In the genomic region with DNA sequence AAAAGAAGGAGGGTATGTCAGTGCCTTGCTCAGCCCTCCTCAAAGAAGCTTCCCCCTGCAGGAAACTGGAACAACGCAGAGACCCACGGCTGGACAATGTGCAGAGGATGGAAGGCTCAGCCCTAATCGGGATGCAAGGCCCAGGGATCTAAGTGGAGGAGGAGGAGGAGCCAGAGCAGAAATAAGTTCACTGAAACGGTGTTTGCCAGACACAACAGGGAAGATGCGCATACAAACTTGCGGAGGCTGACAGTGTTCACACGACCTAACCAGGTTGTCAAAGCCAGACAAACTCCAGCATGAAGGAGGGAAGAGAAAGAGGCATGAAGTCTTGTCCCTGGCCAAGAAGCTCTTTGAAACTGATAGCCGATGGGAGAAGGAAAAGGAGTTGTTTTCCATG, we compare ENCODE assay signal across 27 mouse cellular contexts.
"Had no signal": no experiment of that assay in that cellular context is flagged by ENCODE, and none has a peak within 500 bp of the region (broad histone marks: within the 10 kb centered on the region; RNA-seq: fewer than 3 reads in every experiment).

No protein-coding gene starts in this region.

- DNase-seq: cerebellum, adult 9-11 months; cerebellum, postnatal 10 days; cerebellum, postnatal 14 days; cerebellum, postnatal 25 days; embryo, embryonic 11 days; forebrain, postnatal 0 days; gastrocnemius, adult 2 months; gastrocnemius, postnatal 10 days; gastrocnemius, postnatal 14 days; gastrocnemius, postnatal 25 days; gastrocnemius, postnatal 36 days; heart, adult 11 months; heart, adult 18-20 months; heart, adult 2 months had no signal

- H3K27ac ChIP-seq: embryonic facial prominence, embryonic 10.5 days; embryonic facial prominence, embryonic 12.5 days; embryonic facial prominence, embryonic 13.5 days; embryonic facial prominence, embryonic 15.5 days; forebrain, embryonic 12.5 days; forebrain, embryonic 13.5 days; gastrocnemius, adult 2 months; heart, adult 2 months; heart, embryonic 10.5 days; heart, embryonic 13.5 days had no signal

- H3K4me1 ChIP-seq: embryonic facial prominence, embryonic 10.5 days; embryonic facial prominence, embryonic 12.5 days; embryonic facial prominence, embryonic 13.5 days; embryonic facial prominence, embryonic 15.5 days; forebrain, embryonic 12.5 days; forebrain, embryonic 13.5 days had no signal

- ATAC-seq: forebrain, embryonic 13.5 days; forebrain, embryonic 14.5 days; forebrain, embryonic 16.5 days; forebrain, postnatal 0 days had no signal

- H3K27me3 ChIP-seq: embryonic facial prominence, embryonic 12.5 days; embryonic facial prominence, embryonic 13.5 days; forebrain, embryonic 12.5 days; forebrain, embryonic 13.5 days had no signal

- H3K9ac ChIP-seq: embryonic facial prominence, embryonic 12.5 days; embryonic facial prominence, embryonic 13.5 days; embryonic facial prominence, embryonic 15.5 days; forebrain, embryonic 12.5 days; forebrain, embryonic 13.5 days; forebrain, postnatal 0 days; heart, embryonic 12.5 days; heart, embryonic 13.5 days had no signal

- H3K9me3 ChIP-seq: embryonic facial prominence, embryonic 10.5 days; embryonic facial prominence, embryonic 13.5 days; embryonic facial prominence, embryonic 15.5 days; forebrain, embryonic 13.5 days; heart, embryonic 10.5 days had no signal

- H3K4me3 ChIP-seq: embryonic facial prominence, embryonic 10.5 days; embryonic facial prominence, embryonic 12.5 days; embryonic facial prominence, embryonic 13.5 days; embryonic facial prominence, embryonic 15.5 days; erythroblast, embryonic 14.5 days; forebrain, embryonic 12.5 days; forebrain, embryonic 13.5 days; gastrocnemius, adult 2 months; heart, adult 2 months; heart, embryonic 10.5 days; heart, embryonic 12.5 days; heart, embryonic 13.5 days had no signal

- H3K4me2 ChIP-seq: embryonic facial prominence, embryonic 12.5 days; embryonic facial prominence, embryonic 13.5 days; embryonic facial prominence, embryonic 15.5 days; forebrain, embryonic 12.5 days; forebrain, embryonic 13.5 days; heart, embryonic 11.5 days; heart, embryonic 12.5 days; heart, embryonic 13.5 days had no signal

- H3K36me3 ChIP-seq: embryonic facial prominence, embryonic 10.5 days; embryonic facial prominence, embryonic 12.5 days; embryonic facial prominence, embryonic 13.5 days; embryonic facial prominence, embryonic 15.5 days; forebrain, embryonic 12.5 days; heart, embryonic 10.5 days; heart, embryonic 12.5 days; heart, embryonic 13.5 days had no signal
